Mouse (Mus musculus): ENCODE data around the gene Dppa2. TPM values are rescaled to one million over a fixed set of nuclear protein-coding genes. Genes with fewer than 3 reads are reported as not detected.
A peak's percentile ranks its signal among the peaks of the same experiment; 100 is the strongest.

Gene Dppa2
- polyA plus RNA-seq, 1 experiment from 2014 or later: not detected

DNA sequence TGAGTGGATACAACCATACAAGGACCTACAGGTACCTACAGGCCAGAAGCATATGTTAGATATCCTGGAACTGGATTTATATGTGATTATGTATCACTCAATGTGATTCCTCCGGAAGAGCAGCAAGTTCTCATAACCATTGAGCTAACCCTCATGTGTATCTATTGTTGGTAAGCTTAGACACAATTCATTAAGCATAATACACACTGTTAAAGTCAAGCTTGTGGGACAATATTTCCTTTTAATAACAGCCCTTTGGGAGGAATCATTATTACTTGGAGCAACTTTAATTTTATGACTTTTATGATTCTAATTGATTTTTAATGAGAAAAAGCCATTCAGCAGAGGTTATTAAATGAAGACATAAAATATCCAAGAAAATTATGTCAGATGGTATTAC lies 43.5 kb downstream of the Dppa2 start:
- no peak for ATAC-seq (ENCODE audit: insufficient number of reproducible peaks, insufficient read depth, low FRiP score, low TSS enrichment)
- H3K27ac ChIP-seq: no peak overlapping the region
- no peak overlapping the region for H3K9ac ChIP-seq
- no peaks in the 10 kb centered on the region for H3K27me3 ChIP-seq
- H3K4me1 ChIP-seq: no peaks in the 10 kb centered on the region
- 0 out of 2 replicates have a peak, but pooled peaks cover 5% of the 10 kb centered on the region for H3K9me3 ChIP-seq
- 100% methylated on average over 1 of the region's 1 CpGs for WGBS
- H3K4me3 ChIP-seq: no peak overlapping the region
- H3K4me2 ChIP-seq (replicated peaks): no peak overlapping the region
- no peaks in the 10 kb centered on the region for H3K36me3 ChIP-seq

- H3K36me3 ChIP-seq: no peaks in the 10 kb centered on the region
- H3K9ac ChIP-seq: no peak overlapping the region
- H3K4me2 ChIP-seq (replicated peaks): no peak overlapping the region
- H3K27ac ChIP-seq: no peak overlapping the region
- ATAC-seq (ENCODE audit: insufficient number of reproducible peaks, insufficient read depth, low FRiP score, low TSS enrichment): no peak
- H3K4me3 ChIP-seq: no peak overlapping the region
- no peaks in the 10 kb centered on the region for H3K27me3 ChIP-seq
- no peaks in the 10 kb centered on the region for H3K9me3 ChIP-seq
- 85% methylated on average over 5 of the region's 5 CpGs for WGBS
- no peaks in the 10 kb centered on the region for H3K4me1 ChIP-seq
These were observed 52.0 kb downstream of the Dppa2 start for GRCm38 (mm10) chr16:48355716-48356115.

DNA sequence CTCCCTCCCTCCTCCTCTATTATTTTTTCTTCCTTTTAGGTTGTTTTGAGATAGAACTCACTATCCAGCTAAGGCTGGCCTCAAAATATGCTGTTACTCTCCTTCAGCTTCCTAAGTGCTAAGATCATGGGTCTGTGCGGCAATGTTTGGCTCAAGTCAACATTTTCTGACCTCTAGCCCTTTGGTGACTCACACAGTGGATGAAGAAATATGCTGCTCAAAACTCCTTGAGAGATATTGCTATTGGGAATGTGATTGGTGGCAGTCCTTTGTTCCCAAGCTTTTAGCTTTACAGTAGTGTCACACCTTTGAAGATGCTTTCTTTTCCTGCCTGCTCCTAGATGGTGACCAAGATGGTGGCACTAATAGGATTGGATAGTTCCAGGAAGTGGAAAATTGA lies 52.7 kb downstream of the Dppa2 start:
- Histone ChIP-seq H3K27me3 (no peaks in the 10 kb centered on the region), H3K4me2 (replicated peaks) (no peak overlapping the region), H3K36me3 (no peaks in the 10 kb centered on the region), H3K27ac (no peak overlapping the region), H3K9me3 (no peaks in the 10 kb centered on the region), H3K9ac (no peak overlapping the region), H3K4me1 (no peaks in the 10 kb centered on the region), H3K4me3 (no peak overlapping the region)
- no peak for ATAC-seq (ENCODE audit: insufficient number of reproducible peaks, insufficient read depth, low FRiP score, low TSS enrichment)
- 83% methylated on average over 1 of the region's 1 CpGs for WGBS

- H3K4me1 ChIP-seq: no peaks in the 10 kb centered on the region
- 88% methylated on average over 12 of the region's 12 CpGs for WGBS
- no peaks in the 10 kb centered on the region for H3K27me3 ChIP-seq
- H3K36me3 ChIP-seq: no peaks in the 10 kb centered on the region
- no peaks in the 10 kb centered on the region for H3K9me3 ChIP-seq
- ATAC-seq (ENCODE audit: insufficient number of reproducible peaks, insufficient read depth, low FRiP score, low TSS enrichment): no peak
- H3K27ac ChIP-seq: no peak overlapping the region
- H3K4me2 ChIP-seq (replicated peaks): no peak overlapping the region
- no peak overlapping the region for H3K4me3 ChIP-seq
- no peak overlapping the region for H3K9ac ChIP-seq
These were observed 57.2 kb downstream of the Dppa2 start for GRCm38 (mm10) chr16:48360887-48361286.

- 87% methylated on average over 5 of the region's 5 CpGs for WGBS
- H3K27ac ChIP-seq: no peak overlapping the region
- ATAC-seq (ENCODE audit: insufficient number of reproducible peaks, insufficient read depth, low FRiP score, low TSS enrichment): no peak
- no peak overlapping the region for H3K4me3 ChIP-seq
- H3K9ac ChIP-seq: no peak overlapping the region
- H3K27me3 ChIP-seq: no peaks in the 10 kb centered on the region
- no peaks in the 10 kb centered on the region for H3K36me3 ChIP-seq
- no peak overlapping the region for H3K4me2 ChIP-seq (replicated peaks)
- H3K9me3 ChIP-seq: no peaks in the 10 kb centered on the region
- no peaks in the 10 kb centered on the region for H3K4me1 ChIP-seq
These were observed 63.1 kb downstream of the Dppa2 start for GRCm38 (mm10) chr16:48366801-48367200.

- Histone ChIP-seq H3K27me3 (no peaks in the 10 kb centered on the region), H3K9ac (no peak overlapping the region), H3K9me3 (no peaks in the 10 kb centered on the region), H3K4me1 (no peaks in the 10 kb centered on the region), H3K4me3 (no peak overlapping the region), H3K4me2 (replicated peaks) (no peak overlapping the region), H3K27ac (no peak overlapping the region), H3K36me3 (no peaks in the 10 kb centered on the region)
- 0 out of 2 replicates have a peak, but pooled peaks have one; percentile 10 for ATAC-seq (ENCODE audit: insufficient number of reproducible peaks, insufficient read depth, low FRiP score, low TSS enrichment)
- WGBS: 95% methylated on average over 2 of the region's 2 CpGs
These were observed 64.4 kb downstream of the Dppa2 start for GRCm38 (mm10) chr16:48368096-48368495.

Other genes with a start within 250 kb of the Dppa2 start
- gene Dppa4, start 20.2 kb upstream of the Dppa2 start, polyA plus RNA-seq (2016; fragmentation: Nextera tagmentation; extraction: Ambion mirVana): not detected in 2 replicates
- gene Gm5485, start 108.5 kb downstream of the Dppa2 start, polyA plus RNA-seq (2016; fragmentation: Nextera tagmentation; extraction: Ambion mirVana): not detected in 2 replicates
- gene Morc1, start 127.3 kb downstream of the Dppa2 start, polyA plus RNA-seq (2016; fragmentation: Nextera tagmentation; extraction: Ambion mirVana): not detected in 2 replicates